Mouse (Mus musculus): ENCODE data around the gene Nprl3. TPM values are rescaled to one million over a fixed set of nuclear protein-coding genes. Genes with fewer than 3 reads are reported as not detected.
A peak's percentile ranks its signal among the peaks of the same experiment; 100 is the strongest.

Nprl3 gene
- polyA plus RNA-seq, 1 experiment from 2014 or later: 46.9 TPM

- Histone ChIP-seq H3K27ac (no peak overlapping the region), H3K9ac (no peak overlapping the region), H3K4me3 (no peak overlapping the region), H3K9me3 (no peaks in the 10 kb centered on the region), H3K4me1 (no peaks in the 10 kb centered on the region), H3K36me3 (no peaks in the 10 kb centered on the region), H3K4me2 (no peak overlapping the region), H3K27me3 (peaks cover 27% of the 10 kb centered on the region)
- WGBS: 63% methylated on average over 1 of the region's 1 CpGs
- ATAC-seq (ENCODE audit: borderline replicate concordance, extremely low read depth, low FRiP score, low TSS enrichment): no peak
These were observed 14.1 kb upstream of the Nprl3 start for GRCm38 (mm10) chr11:32281416-32282144.

GRCm38 (mm10) chr11:32280646-32281045 lies 13.1 kb upstream of the Nprl3 start:
- Histone ChIP-seq H3K9me3 (no peaks in the 10 kb centered on the region), H3K4me3 (no peak overlapping the region), H3K27ac (no peak overlapping the region), H3K4me2 (no peak overlapping the region), H3K27me3 (peaks cover 28% of the 10 kb centered on the region), H3K9ac (no peak overlapping the region), H3K36me3 (no peaks in the 10 kb centered on the region), H3K4me1 (no peaks in the 10 kb centered on the region)
- no peak for ATAC-seq (ENCODE audit: borderline replicate concordance, extremely low read depth, low FRiP score, low TSS enrichment)
- WGBS: 61% methylated on average over 2 of the region's 2 CpGs

GRCm38 (mm10) chr11:32278458-32278957 lies 11.0 kb upstream of the Nprl3 start:
- Histone ChIP-seq H3K4me1 (no peaks in the 10 kb centered on the region), H3K4me2 (no peak overlapping the region), H3K9ac (no peak overlapping the region), H3K27me3 (peaks cover 28% of the 10 kb centered on the region), H3K27ac (no peak overlapping the region), H3K4me3 (no peak overlapping the region), H3K9me3 (no peaks in the 10 kb centered on the region), H3K36me3 (no peaks in the 10 kb centered on the region)
- 71% methylated on average over 12 of the region's 12 CpGs for WGBS
- ATAC-seq (ENCODE audit: borderline replicate concordance, extremely low read depth, low FRiP score, low TSS enrichment): no peak

- no peak overlapping the region for H3K9ac ChIP-seq
- no peaks in the 10 kb centered on the region for H3K4me1 ChIP-seq
- H3K36me3 ChIP-seq: no peaks in the 10 kb centered on the region
- no peaks in the 10 kb centered on the region for H3K9me3 ChIP-seq
- ATAC-seq (ENCODE audit: borderline replicate concordance, extremely low read depth, low FRiP score, low TSS enrichment): no peak
- no peak overlapping the region for H3K27ac ChIP-seq
- no peak overlapping the region for H3K4me3 ChIP-seq
- H3K4me2 ChIP-seq: no peak overlapping the region
- H3K27me3 ChIP-seq: peaks cover 28% of the 10 kb centered on the region
- 54% methylated on average over 21 of the region's 21 CpGs for WGBS
These were observed 10.4 kb upstream of the Nprl3 start for GRCm38 (mm10) chr11:32277736-32278457.

- Histone ChIP-seq H3K4me1 (no peaks in the 10 kb centered on the region), H3K9ac (no peak within 1 kb of the TSS), H3K4me3 (no peak within 1 kb of the TSS), H3K9me3 (no peaks in the 10 kb centered on the region), H3K36me3 (no peaks in the 10 kb centered on the region), H3K27ac (no peak within 1 kb of the TSS), H3K27me3 (peaks cover 28% of the 10 kb centered on the region), H3K4me2 (no peak within 1 kb of the TSS)
- 62% methylated on average over 3 of the region's 3 CpGs for WGBS
- no peak for ATAC-seq (ENCODE audit: borderline replicate concordance, extremely low read depth, low FRiP score, low TSS enrichment)
These were observed 8.8 kb upstream of the Nprl3 start, which contains the start of gene Hba-x for GRCm38 (mm10) chr11:32276347-32276746. Gene Hba-x (plus strand): TSS chr11:32276400.

- Histone ChIP-seq H3K27ac (no peak overlapping the region), H3K4me3 (no peak overlapping the region), H3K27me3 (no peaks in the 10 kb centered on the region; the same call in 1 of the 2 replicates), H3K4me1 (peaks cover 9% of the 10 kb centered on the region), H3K9me3 (no peaks in the 10 kb centered on the region), H3K4me2 (no peak overlapping the region), H3K36me3 (no peaks in the 10 kb centered on the region), H3K9ac (no peak overlapping the region)
- ATAC-seq (ENCODE audit: borderline replicate concordance, extremely low read depth, low FRiP score, low TSS enrichment): no peak
- 39% methylated on average over 4 of the region's 4 CpGs for WGBS
These were observed 3.7 kb upstream of the Nprl3 start for GRCm38 (mm10) chr11:32271178-32271577.

- H3K9me3 ChIP-seq: no peaks in the 10 kb centered on the region
- no peak overlapping the region for H3K4me2 ChIP-seq
- H3K27me3 ChIP-seq: no peaks in the 10 kb centered on the region
- ATAC-seq (ENCODE audit: borderline replicate concordance, extremely low read depth, low FRiP score, low TSS enrichment): no peak
- H3K36me3 ChIP-seq: no peaks in the 10 kb centered on the region
- no peak overlapping the region for H3K4me3 ChIP-seq
- no peak overlapping the region for H3K9ac ChIP-seq
- H3K27ac ChIP-seq: no peak overlapping the region
- H3K4me1 ChIP-seq: peaks cover 15% of the 10 kb centered on the region
- WGBS: 76% methylated on average over 5 of the region's 5 CpGs
These were observed 1.4 kb upstream of the Nprl3 start for GRCm38 (mm10) chr11:32268952-32269351.

- no peak for ATAC-seq (ENCODE audit: borderline replicate concordance, extremely low read depth, low FRiP score, low TSS enrichment)
- peak overlapping the region; percentile 73 for H3K4me3 ChIP-seq
- H3K27ac ChIP-seq: peak overlapping the region; percentile 88
- H3K4me2 ChIP-seq: peak overlapping the region; percentile 60
- peak overlapping the region; percentile 94 for H3K9ac ChIP-seq
- H3K9me3 ChIP-seq: no peaks in the 10 kb centered on the region
- 17% methylated on average over 5 of the region's 5 CpGs for WGBS
- H3K27me3 ChIP-seq: no peaks in the 10 kb centered on the region
- peaks cover 15% of the 10 kb centered on the region for H3K4me1 ChIP-seq
- no peaks in the 10 kb centered on the region for H3K36me3 ChIP-seq
These were observed 457 bp upstream of the Nprl3 start for GRCm38 (mm10) chr11:32267964-32268363.

GRCm38 (mm10) chr11:32266776-32267175 lies 731 bp downstream of the Nprl3 start:
- Histone ChIP-seq H3K36me3 (peaks cover 5% of the 10 kb centered on the region; the same call in 1 of the 2 replicates), H3K4me2 (peak overlapping the region; percentile 60), H3K9me3 (no peaks in the 10 kb centered on the region), H3K4me1 (peaks cover 15% of the 10 kb centered on the region), H3K27ac (peak overlapping the region; percentile 88), H3K27me3 (no peaks in the 10 kb centered on the region), H3K9ac (peak overlapping the region; percentile 94), H3K4me3 (peak overlapping the region; percentile 73)
- WGBS: 15% methylated on average over 6 of the region's 6 CpGs
- ATAC-seq (ENCODE audit: borderline replicate concordance, extremely low read depth, low FRiP score, low TSS enrichment): no peak

GRCm38 (mm10) chr11:32266194-32266593 lies 1.3 kb downstream of the Nprl3 start:
- no peak for ATAC-seq (ENCODE audit: borderline replicate concordance, extremely low read depth, low FRiP score, low TSS enrichment)
- H3K9me3 ChIP-seq: no peaks in the 10 kb centered on the region
- no peaks in the 10 kb centered on the region for H3K27me3 ChIP-seq
- H3K9ac ChIP-seq: no peak overlapping the region
- peaks cover 15% of the 10 kb centered on the region for H3K4me1 ChIP-seq
- peaks cover 8% of the 10 kb centered on the region; the same call in 1 of the 2 replicates for H3K36me3 ChIP-seq
- no peak overlapping the region for H3K4me2 ChIP-seq
- no peak overlapping the region for H3K4me3 ChIP-seq
- no peak overlapping the region for H3K27ac ChIP-seq
- WGBS: 96% methylated on average over 6 of the region's 6 CpGs

- peaks cover 15% of the 10 kb centered on the region for H3K4me1 ChIP-seq
- no peaks in the 10 kb centered on the region for H3K9me3 ChIP-seq
- ATAC-seq (ENCODE audit: borderline replicate concordance, extremely low read depth, low FRiP score, low TSS enrichment): no peak
- 94% methylated on average over 3 of the region's 3 CpGs for WGBS
- H3K27me3 ChIP-seq: no peaks in the 10 kb centered on the region
- no peak overlapping the region for H3K9ac ChIP-seq
- no peak overlapping the region for H3K27ac ChIP-seq
- H3K36me3 ChIP-seq: peaks cover 8% of the 10 kb centered on the region; the same call in 1 of the 2 replicates
- no peak overlapping the region for H3K4me2 ChIP-seq
- H3K4me3 ChIP-seq: no peak overlapping the region
These were observed 2.3 kb downstream of the Nprl3 start for GRCm38 (mm10) chr11:32265117-32265738.
